Mouse (Mus musculus) brain, adult 2 months (tissue): ENCODE data around the gene Pde4d.
A peak's percentile ranks its signal among the peaks of the same experiment; 100 is the strongest.

ENCODE experiments used
- DNase-seq: peaks from one replicate; pipeline ENCODE4 v3.0.0; 2011; ENCODE audit warnings: low read depth, low spot score

Gene Pde4d

GRCm38 (mm10) chr13:109994240-109994764 lies 1544.6 kb downstream of the Pde4d start:
- peak; percentile 24 for DNase-seq

GRCm38 (mm10) chr13:110002081-110002480 lies 1552.3 kb downstream of the Pde4d start:
- no peak for DNase-seq
